Mouse (Mus musculus) kidney, adult 10 weeks (tissue): Measurements from ENCODE around the gene Tbc1d21. TPM values are rescaled to one million over a fixed set of nuclear protein-coding genes. Genes with fewer than 3 reads are reported as not detected.

Experiments
- polyA plus RNA-seq: library from polyadenylated mRNA; stranded (reverse); fragments of 350-450 nt; fragmentation: Illumina TruSeq; extraction: RNeasy Lipid Tissue Mini Kit (QIAGEN cat#74804); gene quantifications from one replicate; pipeline ENCODE4 v1.2.3, GENCODE M21; 2014; ENCODE audit warnings: low read depth, low replicate concordance

Tbc1d21 gene
- polyA plus RNA-seq, result not detected

DNA sequence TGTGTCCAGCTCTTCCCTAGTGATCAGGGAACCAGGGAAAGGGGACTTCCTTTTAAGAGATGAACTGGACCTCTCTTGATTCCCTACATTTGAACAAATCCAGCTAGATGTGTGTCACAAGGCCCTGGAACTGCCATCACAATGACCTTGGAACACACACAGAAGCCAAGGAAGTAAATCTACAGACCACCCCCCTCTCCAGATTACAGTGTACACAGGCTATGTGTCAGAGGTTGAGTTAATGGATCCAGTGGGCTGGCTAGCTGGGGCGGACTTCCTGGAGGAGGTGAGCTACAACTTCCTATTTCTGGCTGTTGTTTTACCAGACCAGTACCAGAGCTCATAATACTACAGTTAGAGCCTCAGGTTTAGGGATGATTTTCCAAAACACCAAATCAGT, at the start of gene Tbc1d21:
Gene Tbc1d21 (minus strand): TSS at position 101 of the 400 bp plus-strand sequence.

DNA sequence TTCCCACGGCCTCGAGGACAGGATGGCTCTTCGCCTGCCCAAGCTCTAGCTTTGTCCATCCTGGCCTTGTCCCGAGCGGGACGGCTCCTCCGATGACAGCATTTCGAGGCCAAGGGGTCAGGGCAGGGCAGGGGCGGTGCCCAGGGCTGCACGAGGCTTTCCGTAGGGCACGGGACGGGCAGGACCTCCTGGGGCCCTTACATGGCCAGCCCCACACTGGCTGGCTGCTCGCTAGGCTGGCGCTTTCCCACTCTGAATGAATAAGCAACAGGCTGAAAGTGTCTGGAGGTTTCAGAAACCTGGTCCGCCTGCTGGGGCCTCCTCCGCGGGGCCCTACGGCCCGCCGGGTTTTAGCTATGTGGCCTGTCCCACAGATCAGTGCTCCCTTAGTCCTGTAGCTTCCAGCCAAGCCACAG, 57.3 kb downstream of the Tbc1d21 start, which contains the start of gene Loxl1:
Gene Loxl1 (minus strand): TSS at position 243 of the 416 bp plus-strand sequence.

Other genes starting within 250 kb of the Tbc1d21 start
- gene Islr, start 166.1 kb downstream of the Tbc1d21 start, polyA plus RNA-seq, result 1.5 TPM
- gene Islr2, start 166.1 kb downstream of the Tbc1d21 start, polyA plus RNA-seq, result not detected
- 2.6 TPM for gene Pml, start 120.7 kb downstream of the Tbc1d21 start, polyA plus RNA-seq
- gene Stoml1, start 117.3 kb downstream of the Tbc1d21 start, polyA plus RNA-seq, result 7.3 TPM
- gene Loxl1, start 57.3 kb downstream of the Tbc1d21 start, polyA plus RNA-seq, result 1.6 TPM
- not detected for gene Insyn1, start 118.1 kb upstream of the Tbc1d21 start, polyA plus RNA-seq
- gene Cd276, start 185.0 kb upstream of the Tbc1d21 start, polyA plus RNA-seq, result 0.32 TPM
- 758 TPM for gene Nptn, start 211.8 kb upstream of the Tbc1d21 start, polyA plus RNA-seq